Mouse (Mus musculus): Measurements from ENCODE around the gene Myadml2.

Gene Myadml2

DNA sequence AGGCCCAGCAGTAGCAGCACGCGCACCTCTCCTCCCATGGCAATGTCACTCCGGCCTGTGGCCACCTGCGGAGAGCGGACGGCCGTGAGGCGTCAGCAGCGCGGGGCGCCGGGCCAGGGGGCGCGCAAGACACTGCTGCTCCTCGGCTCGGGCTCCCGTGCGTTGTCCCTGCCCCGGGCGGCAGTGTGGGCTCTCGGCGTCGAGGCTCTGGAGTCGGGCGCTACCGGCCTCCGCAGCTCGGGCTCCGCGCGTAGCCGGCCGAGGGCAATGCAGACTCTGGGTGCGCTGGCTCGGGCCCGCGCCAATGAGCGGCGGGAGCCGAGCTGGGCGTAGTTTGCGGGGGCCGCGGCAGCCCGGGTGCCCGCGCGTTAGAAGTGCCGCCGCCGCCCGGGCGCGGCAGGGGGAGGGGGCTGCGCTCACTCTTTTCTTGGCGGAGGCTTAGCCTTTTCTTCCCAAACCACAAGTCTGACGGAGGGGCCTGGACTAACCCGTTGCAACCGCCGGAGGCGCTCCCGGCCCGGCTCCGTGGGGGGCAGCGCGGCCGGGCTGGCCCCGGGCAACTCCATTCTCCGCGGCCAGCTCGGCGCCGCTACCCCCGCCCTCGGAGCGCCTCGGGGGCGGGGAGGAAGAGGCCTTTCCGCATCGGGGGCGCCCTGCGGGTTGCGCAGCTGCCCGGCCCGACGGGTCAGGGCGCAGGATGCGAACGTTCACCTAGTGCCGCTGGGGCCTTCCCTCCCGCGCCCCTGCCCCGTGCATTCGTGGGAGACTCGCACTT is 12.5 kb upstream of the Myadml2 start:
- peak; percentile 34 for DNase-seq (ENCODE audit: low spot score)

DNA sequence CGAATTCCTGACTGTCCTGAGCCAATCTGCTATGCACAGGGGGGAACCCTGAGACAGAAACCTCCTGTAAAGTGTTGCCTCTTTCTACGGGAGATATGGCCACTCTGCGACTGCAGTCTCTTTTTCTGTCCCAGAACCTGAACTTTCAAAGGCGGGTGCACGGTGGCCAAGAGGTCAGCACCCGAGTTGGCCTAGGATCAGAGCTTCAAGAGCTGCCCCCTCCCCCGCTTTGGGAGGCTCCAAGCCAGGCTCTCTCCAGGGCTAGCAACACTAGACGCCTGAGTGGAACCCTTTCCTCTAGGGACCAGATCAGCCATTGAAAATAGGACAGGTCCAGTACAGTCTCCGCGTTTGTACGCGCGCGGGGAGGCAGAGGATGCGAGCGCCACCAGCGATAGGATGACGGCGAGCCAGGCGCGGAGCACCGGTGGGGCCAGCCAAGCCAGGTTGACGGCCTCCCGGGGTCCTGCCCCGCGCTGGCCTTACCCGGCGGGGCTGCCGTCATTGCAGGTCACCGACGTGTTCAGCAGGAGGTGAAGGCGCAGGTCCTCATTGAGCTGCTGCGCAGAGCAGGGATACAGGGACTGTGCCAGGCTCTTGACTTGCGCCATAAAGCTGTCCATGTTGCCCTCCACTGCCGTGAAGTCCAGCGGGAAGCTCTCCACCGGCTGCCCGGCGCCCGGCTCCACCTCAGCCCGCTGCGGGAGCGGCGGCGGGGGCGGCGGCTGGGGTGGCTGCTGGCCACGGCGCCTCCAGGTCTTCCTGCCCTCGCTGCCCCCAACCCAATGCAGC is 11.7 kb upstream of the Myadml2 start:
- no peak for DNase-seq (ENCODE audit: low spot score)

- DNase-seq (ENCODE audit: low spot score): peak; percentile 80
These were observed 11.0 kb upstream of the Myadml2 start for GRCm38 (mm10) chr11:120658876-120659410.

- no peak for DNase-seq (ENCODE audit: low spot score)
These were observed 9.3 kb upstream of the Myadml2 start for GRCm38 (mm10) chr11:120657301-120657700.

GRCm38 (mm10) chr11:120654741-120655140 is 6.8 kb upstream of the Myadml2 start:
- no peak for DNase-seq (ENCODE audit: low spot score)

DNA sequence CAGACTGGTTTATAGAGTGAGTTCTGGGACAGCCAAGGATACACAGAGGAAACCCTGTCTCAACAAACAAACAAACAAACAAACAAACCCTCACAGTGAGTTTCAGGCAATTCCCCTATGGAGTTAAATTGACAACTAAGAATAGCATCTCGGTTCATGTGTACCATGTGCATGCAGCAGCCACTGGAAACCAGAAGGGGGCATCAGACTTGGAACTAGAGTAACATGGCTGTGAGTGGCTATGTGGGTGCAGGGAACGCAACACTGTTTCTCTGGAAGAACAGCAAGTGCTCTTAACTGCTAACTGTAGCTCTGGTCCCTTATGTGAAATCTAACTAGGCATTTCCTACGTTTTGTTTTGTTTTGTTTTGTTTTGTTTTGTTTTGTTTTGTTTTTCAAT is 3.9 kb upstream of the Myadml2 start:
- DNase-seq (ENCODE audit: low spot score): no peak

DNA sequence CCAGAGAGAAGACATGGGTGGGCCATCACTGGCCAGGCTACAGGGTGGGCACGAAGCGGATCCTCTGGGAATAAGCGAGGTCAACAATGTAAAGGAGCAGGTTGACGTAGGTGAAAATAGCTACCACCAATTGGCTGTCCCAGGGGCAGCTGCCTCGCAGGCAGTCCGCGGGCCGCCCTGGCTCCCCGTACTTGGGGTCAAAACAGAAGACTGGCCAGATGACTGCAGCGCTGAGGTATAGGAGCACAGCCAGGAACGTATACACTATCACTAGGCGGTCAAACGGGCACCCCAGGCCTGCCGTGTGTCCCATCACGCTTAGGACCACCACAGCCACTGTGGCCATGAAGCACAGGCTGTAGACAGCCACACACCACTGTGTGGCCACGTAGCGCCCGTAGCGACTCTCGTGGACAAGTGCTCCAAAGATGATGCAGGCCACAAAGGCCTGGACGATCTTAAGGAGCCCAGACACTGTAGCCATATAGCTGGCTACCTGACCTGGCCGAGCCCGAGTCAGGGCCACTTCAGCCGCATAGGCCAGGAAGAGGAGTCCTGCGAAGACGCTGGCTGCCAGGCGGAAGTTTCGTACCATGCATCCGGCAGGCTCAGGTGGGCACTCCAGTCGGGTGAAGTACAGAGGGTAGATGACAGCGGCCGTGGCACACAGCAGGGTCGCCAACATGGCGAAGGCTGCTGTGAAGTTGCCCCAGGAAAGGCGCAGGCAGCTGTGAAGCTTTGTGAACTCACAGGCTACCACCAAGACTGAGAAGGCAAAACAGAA is 719 bp downstream of the Myadml2 start:
- DNase-seq (ENCODE audit: low spot score): no peak

- DNase-seq (ENCODE audit: low spot score): peak; percentile 88
These were observed 4.4 kb downstream of the Myadml2 start, which contains the start of gene Pycr1 for GRCm38 (mm10) chr11:120643601-120643987. TSS of gene Pycr1 (minus strand) at chr11:120643769.

DNA sequence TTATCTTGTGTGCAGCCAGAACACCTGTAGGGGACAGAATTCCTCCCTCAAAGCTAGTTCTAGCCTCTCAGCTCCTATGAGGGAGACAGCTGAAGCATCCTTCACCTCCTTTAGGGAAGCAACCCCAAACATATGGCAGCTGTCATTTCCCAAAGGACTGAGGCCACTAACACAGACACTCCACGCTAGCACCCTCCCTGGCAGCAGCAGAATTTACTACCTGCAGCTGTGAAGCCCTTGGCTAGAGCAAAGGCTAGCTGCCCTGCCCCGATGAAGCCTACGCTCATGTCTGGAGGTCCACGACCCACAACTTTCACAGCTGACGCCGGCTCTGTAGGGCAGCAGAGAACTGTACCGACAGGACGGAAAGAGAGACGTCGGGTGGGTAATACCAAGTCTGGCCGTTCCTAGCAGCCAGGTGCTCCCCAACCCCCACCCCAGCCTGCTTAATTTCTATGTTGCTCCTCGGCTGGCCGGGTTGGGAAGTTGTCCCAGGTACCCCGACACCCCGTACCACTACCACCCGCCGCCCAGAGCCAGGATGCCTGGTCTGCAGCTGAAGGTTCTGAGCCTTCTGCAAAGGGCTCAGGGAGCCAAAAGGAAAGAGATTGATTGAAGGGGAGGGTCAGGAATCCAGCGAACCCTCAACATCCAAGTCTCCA is 4.9 kb downstream of the Myadml2 start:
- DNase-seq (ENCODE audit: low spot score): no peak

DNA sequence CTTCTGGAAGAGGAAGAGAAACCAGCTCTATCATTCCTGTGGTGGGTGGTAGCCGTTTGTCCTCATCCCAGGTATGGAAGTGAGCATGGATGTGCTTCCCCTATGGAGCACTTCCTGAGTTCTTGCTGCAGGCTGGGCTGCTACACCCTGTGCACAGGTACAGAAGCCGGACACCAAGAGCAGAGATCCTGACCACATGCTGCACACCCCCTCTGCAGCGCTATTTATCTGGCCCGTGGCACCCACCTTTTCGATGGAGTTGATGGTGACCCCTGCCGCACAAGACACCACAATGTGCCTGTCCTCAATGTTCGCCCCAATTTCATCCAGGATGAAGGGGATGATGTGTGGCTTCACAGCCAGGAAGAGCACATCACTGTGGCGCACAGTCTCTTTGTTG is 6.1 kb downstream of the Myadml2 start:
- DNase-seq (ENCODE audit: low spot score): no peak

DNA sequence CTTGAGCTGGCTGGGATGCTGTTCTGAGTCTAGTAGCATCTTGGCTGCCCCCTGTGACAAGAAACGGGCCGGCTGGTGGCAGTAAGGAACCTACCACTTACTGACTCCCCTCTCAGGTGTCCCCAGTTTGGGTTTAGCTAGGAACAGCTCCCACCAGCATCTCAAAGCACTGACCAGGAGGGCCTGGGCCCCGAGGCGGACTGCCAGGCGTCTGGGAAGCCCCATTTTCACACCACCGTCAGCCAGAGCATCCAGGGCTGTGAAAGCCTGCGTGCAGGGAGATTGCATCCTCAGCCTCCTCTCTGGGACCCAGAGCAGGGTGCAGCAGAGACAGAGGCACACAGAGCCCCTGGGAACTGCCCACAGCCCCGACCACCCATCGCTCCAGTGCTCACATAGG is 6.7 kb downstream of the Myadml2 start:
- no peak for DNase-seq (ENCODE audit: low spot score)

- no peak for DNase-seq (ENCODE audit: low spot score)
These were observed 13.1 kb downstream of the Myadml2 start for GRCm38 (mm10) chr11:120634810-120635209.

- DNase-seq (ENCODE audit: low spot score): peak; percentile 89
These were observed 14.2 kb downstream of the Myadml2 start, which contains the start of gene Mafg for GRCm38 (mm10) chr11:120633520-120634343. TSS of gene Mafg (minus strand) at chr11:120633600.

GRCm38 (mm10) chr11:120632559-120633519 is 15.1 kb downstream of the Myadml2 start:
- peak; percentile 57 for DNase-seq (ENCODE audit: low spot score)

DNA sequence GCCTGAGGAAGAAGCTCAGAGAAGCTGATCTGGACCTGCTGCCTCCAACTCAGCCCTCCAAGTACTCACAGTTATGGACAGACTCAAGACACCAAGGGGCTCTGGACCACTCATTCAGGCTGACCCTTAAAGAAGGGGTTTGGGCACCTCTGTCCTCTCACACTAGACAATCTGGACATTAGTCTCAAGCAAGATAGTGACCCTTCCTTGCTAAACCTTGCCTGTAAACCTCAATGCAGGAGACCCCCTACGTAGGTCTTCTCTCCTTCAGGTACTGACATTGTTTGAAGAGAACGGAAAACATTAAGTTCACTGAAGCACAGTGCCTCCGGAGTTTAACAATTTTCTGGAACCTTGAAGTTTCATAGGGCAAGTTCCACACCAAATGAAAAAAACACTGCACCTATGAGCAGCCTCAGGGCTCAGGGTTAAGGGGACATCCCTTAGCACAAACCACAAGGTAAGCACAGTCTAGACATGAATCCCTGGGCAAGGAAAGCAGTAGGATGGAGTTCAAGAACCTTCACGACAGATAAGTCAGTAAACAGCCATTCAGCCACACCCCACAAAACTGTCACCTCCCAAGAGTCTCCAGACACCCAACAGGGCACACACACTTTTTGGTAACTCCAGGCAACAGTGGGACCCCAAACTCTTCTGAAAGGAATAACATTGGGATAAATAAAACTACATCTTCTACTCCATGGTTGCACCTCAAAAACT is 16.1 kb downstream of the Myadml2 start:
- DNase-seq (ENCODE audit: low spot score): no peak

DNA sequence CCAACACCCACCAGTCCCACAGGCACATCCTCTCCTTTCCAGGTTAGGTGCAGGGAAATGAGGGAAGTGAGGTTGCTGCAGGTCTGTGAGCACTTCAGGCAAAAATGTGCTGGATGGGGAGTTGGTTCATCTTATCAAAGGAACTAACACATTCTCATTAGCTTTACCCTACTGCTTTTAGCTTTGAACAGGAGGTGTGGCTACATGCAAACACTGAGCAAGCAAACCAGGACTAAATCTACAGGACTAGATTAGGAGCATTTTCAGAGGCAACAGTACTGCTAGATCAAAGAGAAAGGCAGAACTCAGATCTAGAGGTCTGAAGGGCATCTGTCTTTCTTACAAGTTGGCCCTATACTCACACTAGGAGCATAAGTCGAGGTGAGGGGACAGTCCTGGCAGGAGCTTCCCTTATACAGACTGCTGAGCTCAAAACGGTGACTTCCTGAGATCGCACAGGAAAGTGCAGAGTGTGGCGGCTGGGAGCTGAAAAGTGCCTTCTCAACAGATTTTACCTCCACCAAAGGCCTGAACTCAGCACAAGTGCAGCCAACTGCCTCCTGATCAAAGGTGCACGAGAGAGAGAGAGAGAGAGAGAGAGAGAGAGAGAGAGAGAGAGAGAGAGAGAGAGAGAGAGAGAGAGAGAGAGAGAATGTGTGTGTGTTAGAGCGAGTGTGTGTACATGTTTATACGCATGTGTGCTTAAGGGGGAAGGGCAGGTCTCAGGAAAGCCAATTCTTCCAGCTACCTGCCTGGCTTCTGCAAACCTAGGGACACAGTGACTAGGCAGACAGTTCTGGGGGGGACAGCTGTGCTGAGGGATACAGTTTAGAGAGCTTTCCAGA is 16.9 kb downstream of the Myadml2 start:
- no peak for DNase-seq (ENCODE audit: low spot score)

- DNase-seq (ENCODE audit: low spot score): no peak
These were observed 17.5 kb downstream of the Myadml2 start for GRCm38 (mm10) chr11:120630401-120630871.

DNA sequence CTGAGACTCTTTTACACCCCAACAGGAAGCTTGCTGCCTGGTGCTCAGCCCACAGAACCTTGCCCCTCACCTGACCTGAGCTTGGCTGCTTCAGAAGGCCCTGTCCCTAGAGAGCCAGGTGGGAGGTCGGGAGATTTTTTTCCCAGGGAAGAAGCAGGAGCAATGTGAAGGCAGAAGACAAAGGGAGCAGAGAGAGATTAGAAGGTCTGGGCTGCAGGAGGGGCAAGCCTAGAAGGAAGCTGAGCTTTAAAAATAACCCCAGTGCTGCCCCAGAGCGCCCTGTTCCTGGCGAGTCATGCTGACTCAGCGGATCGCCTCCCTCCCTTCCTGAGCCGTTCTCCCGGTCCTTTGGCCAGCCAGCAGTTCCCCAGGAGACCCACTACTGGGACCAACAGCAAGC is 18.0 kb downstream of the Myadml2 start:
- no peak for DNase-seq (ENCODE audit: low spot score)

All from ovary, postnatal 14 days (tissue).